Mouse (Mus musculus) colon, adult 2 months (tissue): ENCODE measurements around the gene 5330417H12Rik. TPM values are rescaled to one million over a fixed set of nuclear protein-coding genes. Genes with fewer than 3 reads are reported as not detected.

ENCODE experiments used
- polyA plus RNA-seq: library from polyadenylated mRNA; depleted of rRNA; stranded (reverse); fragments of >200 nt; gene quantifications from 2 replicates; pipeline ENCODE4 v1.2.3, GENCODE M21; 2012; rRNA removed

Gene 5330417H12Rik
- polyA plus RNA-seq = not detected in 2 replicates

DNA sequence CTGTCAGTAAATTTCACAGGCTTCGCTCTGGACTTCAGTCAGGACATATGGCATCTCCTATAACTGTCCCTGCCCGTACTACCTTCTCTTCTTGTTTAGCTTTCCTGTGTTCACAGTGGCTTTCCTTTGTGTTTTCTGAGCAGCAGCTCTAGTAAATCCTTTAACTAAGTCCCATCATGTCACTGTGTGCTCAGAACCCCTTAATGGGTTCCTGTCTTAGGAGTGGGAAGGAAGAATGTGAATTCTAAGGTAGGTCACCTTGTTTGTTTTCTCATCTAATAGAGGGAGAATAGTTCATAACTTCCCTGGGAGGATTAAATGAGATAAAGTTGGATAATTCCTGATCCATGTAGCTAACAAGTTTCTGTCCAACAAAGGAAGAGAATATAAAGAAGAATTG, at the start of gene 5330417H12Rik:
Gene 5330417H12Rik (minus strand): TSS at position 101 of the 400 bp plus-strand sequence.

DNA sequence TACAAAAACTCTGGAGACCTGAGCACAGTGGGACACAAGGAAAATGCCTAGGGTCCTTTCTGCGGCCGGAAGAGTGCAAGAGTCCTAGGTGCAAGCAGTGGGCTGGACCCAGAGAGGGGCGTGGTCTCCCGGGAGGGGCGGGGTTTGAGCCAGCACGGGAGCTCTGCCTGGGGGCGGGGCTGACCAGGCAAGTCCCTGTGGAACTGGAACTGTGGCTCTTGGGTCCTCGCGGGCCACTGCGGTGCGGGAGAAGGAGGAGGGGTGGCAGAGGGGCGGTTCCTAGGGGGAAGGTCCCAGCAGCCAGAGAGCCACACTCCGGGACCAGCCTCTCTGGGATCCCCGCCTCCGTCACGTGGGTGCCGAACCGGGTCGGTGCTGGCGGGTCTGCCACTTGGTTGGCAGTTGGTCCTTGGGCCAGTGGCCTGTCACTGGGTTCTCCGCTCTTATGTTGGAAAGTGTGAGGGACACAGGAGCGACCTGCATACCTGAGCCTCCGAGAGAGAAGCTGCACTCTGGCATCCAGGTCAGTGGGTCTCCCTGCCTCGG, 30.0 kb downstream of the 5330417H12Rik start, which contains the start of gene Ppfibp2:
Gene Ppfibp2 (plus strand): TSS at position 351 of the 546 bp plus-strand sequence.

Other genes with a start within 250 kb of the 5330417H12Rik start
- gene Olfml1, start 57.7 kb downstream of the 5330417H12Rik start, polyA plus RNA-seq = 1.9 and 2.2 TPM in 2 replicates
- gene Ppfibp2, start 30.0 kb downstream of the 5330417H12Rik start, polyA plus RNA-seq = 7.2 and 7.3 TPM in 2 replicates
- not detected in 2 replicates for gene Cyb5r2, start 132.9 kb upstream of the 5330417H12Rik start, polyA plus RNA-seq
- gene Ovch2, start 176.0 kb upstream of the 5330417H12Rik start, polyA plus RNA-seq = not detected in 2 replicates
- gene Olfr467, start 187.1 kb upstream of the 5330417H12Rik start, polyA plus RNA-seq = not detected in 2 replicates
- not detected in 2 replicates for gene Olfr469, start 200.4 kb upstream of the 5330417H12Rik start, polyA plus RNA-seq
- gene Olfr470, start 222.3 kb upstream of the 5330417H12Rik start, polyA plus RNA-seq = not detected in 2 replicates